Mouse (Mus musculus): ENCODE data around the gene Adamts15. TPM values are rescaled to one million over a fixed set of nuclear protein-coding genes. Genes with fewer than 3 reads are reported as not detected.

The Adamts15 gene
- polyA plus RNA-seq, 1 experiment from 2014 or later = 1.1 TPM

DNA sequence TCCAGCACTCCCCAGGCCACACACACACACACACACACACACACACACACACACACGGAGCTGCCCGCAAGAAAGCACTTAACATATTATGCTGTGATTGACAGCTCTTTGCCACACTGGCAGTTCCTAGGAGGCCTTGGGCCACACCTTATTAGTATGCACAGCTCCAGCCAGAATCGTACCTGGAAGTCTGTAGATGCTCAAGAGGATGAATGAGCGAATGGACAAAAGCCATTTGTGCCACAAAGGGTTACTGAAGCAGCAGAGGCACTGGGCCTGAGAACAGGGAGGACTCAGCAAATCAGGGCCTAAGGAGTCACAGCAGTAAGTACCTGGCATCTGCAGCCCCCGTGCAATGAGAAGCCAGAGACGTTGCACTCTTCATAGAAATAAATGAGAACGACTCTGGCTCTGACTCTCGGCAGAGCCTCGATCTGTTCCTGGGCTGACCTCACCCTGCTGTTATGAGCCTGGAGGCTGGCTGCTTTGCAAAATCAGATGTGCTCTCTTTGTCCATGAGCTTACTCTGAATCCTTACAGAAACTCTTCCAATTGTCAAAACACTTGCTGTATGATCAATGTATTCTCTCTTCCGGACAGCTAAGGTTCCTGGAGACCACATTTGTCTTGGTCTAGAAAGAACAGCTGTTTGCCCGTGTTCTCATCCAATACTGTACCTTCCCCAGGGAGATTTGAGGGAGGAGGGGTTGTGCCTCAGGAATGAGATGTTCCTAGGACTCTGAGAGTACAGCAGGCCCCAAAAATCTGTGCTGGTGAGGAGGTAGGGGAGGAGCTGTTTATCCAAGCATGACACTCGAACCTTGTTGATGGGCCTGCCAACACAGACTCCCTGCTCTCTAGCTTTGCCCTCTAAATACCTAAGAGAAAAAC is 3.5 kb downstream of the Adamts15 start:
- ATAC-seq (no peak), DNase-seq (no peak)
- Histone ChIP-seq H3K4me1 (ENCODE audit: insufficient read depth) (peaks cover 2% of the 10 kb centered on the region; the same call in 1 of the 2 replicates), H3K27me3 (ENCODE audit: insufficient read depth, low read length) (peaks cover 19% of the 10 kb centered on the region), H3K4me3 (ENCODE audit: low read depth, low read length) (no peak overlapping the region), H3K4me2 (ENCODE audit: low read depth, low read length) (no peak overlapping the region), H3K9ac (replicated peaks) (no peak overlapping the region), H3K27ac (ENCODE audit: low read depth) (no peak overlapping the region), H3K9me3 (ENCODE audit: low read length) (no peaks in the 10 kb centered on the region), H3K36me3 (replicated peaks; ENCODE audit: insufficient read depth, low read length) (no peaks in the 10 kb centered on the region)
- TF ChIP-seq CTCF (IDR thresholded peaks at IDR 0.05; ENCODE audit: low read depth) (no peak), EP300 (IDR thresholded peaks at IDR 0.05; ENCODE audit: low read depth) (no peak)
- WGBS (ENCODE audit: insufficient replicate concordance) = 67% methylated on average over 12 of the region's 12 CpGs

DNA sequence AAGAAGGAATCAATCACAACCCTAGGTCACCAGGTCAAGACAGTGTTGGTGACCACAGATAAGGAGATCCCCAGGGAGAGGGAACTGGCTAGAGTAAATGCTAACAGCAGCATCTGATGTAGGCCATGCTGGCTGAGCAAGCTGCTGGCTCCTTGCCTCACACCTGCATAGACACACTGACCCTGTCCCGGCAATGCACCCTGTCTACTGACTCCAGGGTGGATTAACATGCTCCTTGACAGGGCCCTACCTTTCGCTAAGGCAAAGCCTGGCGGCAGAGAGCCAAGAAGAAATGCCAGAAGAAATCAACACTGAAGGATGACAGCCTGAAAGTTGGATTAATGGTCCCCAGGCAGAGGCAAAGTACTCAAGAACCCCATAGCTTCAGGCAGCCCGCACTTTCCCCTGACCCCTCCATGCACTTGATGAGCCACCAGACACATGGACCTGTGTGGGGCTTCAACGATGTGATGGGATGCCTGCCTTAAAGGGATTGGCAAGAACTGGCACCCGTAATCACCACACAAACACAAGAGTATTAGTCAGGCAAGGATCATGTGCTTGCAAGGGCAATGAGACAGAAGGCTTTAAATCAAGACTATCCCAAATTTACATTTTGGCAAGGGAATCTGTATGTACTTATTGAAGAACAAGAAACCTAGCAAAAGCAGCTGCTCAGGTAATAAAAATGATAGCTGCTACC is 5.8 kb downstream of the Adamts15 start:
- Histone ChIP-seq H3K4me3 (ENCODE audit: low read depth, low read length) (no peak overlapping the region), H3K9ac (replicated peaks) (no peak overlapping the region), H3K27me3 (ENCODE audit: insufficient read depth, low read length) (peaks cover 4% of the 10 kb centered on the region), H3K4me2 (ENCODE audit: low read depth, low read length) (no peak overlapping the region), H3K36me3 (replicated peaks; ENCODE audit: insufficient read depth, low read length) (no peaks in the 10 kb centered on the region), H3K27ac (ENCODE audit: low read depth) (no peak overlapping the region), H3K9me3 (ENCODE audit: low read length) (no peaks in the 10 kb centered on the region), H3K4me1 (ENCODE audit: insufficient read depth) (peaks cover 11% of the 10 kb centered on the region; the same call in 1 of the 2 replicates)
- no peak for DNase-seq
- ATAC-seq = no peak
- no peak for TF ChIP-seq EP300 (IDR thresholded peaks at IDR 0.05; ENCODE audit: low read depth)
- no peak for TF ChIP-seq CTCF (IDR thresholded peaks at IDR 0.05; ENCODE audit: low read depth)
- WGBS (ENCODE audit: insufficient replicate concordance) = 74% methylated on average over 6 of the region's 6 CpGs

GRCm38 (mm10) chr9:30914241-30914640 is 8.0 kb downstream of the Adamts15 start:
- 76% methylated on average over 2 of the region's 2 CpGs for WGBS (ENCODE audit: insufficient replicate concordance)
- H3K4me2 ChIP-seq (ENCODE audit: low read depth, low read length) = no peak overlapping the region
- no peak for DNase-seq

DNA sequence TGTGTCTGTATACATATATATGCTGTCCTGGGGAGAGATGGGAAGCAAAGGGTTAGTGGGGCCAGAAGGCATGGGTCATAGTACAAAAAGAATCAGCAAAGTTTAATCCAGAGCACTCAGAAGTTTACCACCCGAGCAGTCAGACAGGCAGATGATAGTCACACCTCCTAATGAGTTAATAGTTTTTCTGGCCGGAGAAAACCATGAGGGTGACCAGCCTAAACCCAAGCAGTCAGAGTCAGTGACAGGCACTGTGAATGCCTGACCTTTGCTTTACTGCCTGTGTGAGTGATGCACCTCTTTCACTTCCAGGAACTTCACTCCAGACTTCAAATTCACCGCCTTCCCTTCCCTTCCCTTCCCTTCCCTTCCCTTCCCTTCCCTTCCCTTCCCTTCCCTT is 8.8 kb downstream of the Adamts15 start:
- DNase-seq = no peak
- 56% methylated on average over 3 of the region's 3 CpGs for WGBS (ENCODE audit: insufficient replicate concordance)
- Histone ChIP-seq H3K36me3 (replicated peaks; ENCODE audit: insufficient read depth, low read length) (no peaks in the 10 kb centered on the region), H3K27me3 (ENCODE audit: insufficient read depth, low read length) (no peaks in the 10 kb centered on the region), H3K4me3 (ENCODE audit: low read depth, low read length) (no peak overlapping the region), H3K4me1 (ENCODE audit: insufficient read depth) (peaks cover 9% of the 10 kb centered on the region; the same call in 1 of the 2 replicates), H3K9ac (replicated peaks) (no peak overlapping the region), H3K9me3 (ENCODE audit: low read length) (no peaks in the 10 kb centered on the region), H3K27ac (ENCODE audit: low read depth) (no peak overlapping the region), H3K4me2 (ENCODE audit: low read depth, low read length) (no peak overlapping the region)
- TF ChIP-seq EP300 (IDR thresholded peaks at IDR 0.05; ENCODE audit: low read depth) = no peak
- TF ChIP-seq CTCF (IDR thresholded peaks at IDR 0.05; ENCODE audit: low read depth) = no peak
- ATAC-seq = no peak

More at GRCm38 (mm10) chr9:30914241-30914640, 8.0 kb downstream of the Adamts15 start:
- H3K9ac ChIP-seq (replicated peaks) = no peak overlapping the region
- no peak overlapping the region for H3K27ac ChIP-seq (ENCODE audit: low read depth)
- TF ChIP-seq EP300 (IDR thresholded peaks at IDR 0.05; ENCODE audit: low read depth) (no peak), CTCF (IDR thresholded peaks at IDR 0.05; ENCODE audit: low read depth) (no peak)
- H3K36me3 ChIP-seq (replicated peaks; ENCODE audit: insufficient read depth, low read length) = no peaks in the 10 kb centered on the region
- H3K4me3 ChIP-seq (ENCODE audit: low read depth, low read length) = no peak overlapping the region
- no peaks in the 10 kb centered on the region for H3K9me3 ChIP-seq (ENCODE audit: low read length)
- ATAC-seq = no peak
- peaks cover 9% of the 10 kb centered on the region; the same call in 1 of the 2 replicates for H3K4me1 ChIP-seq (ENCODE audit: insufficient read depth)
- H3K27me3 ChIP-seq (ENCODE audit: insufficient read depth, low read length) = no peaks in the 10 kb centered on the region

- H3K4me1 ChIP-seq (ENCODE audit: insufficient read depth) = peaks cover 11% of the 10 kb centered on the region
- WGBS (ENCODE audit: insufficient replicate concordance) = 40% methylated on average over 3 of the region's 3 CpGs
- H3K4me2 ChIP-seq (ENCODE audit: low read depth, low read length) = no peak overlapping the region
- no peaks in the 10 kb centered on the region for H3K36me3 ChIP-seq (replicated peaks; ENCODE audit: insufficient read depth, low read length)
- no peaks in the 10 kb centered on the region for H3K27me3 ChIP-seq (ENCODE audit: insufficient read depth, low read length)
- H3K27ac ChIP-seq (ENCODE audit: low read depth) = no peak overlapping the region
- ATAC-seq = no peak
- H3K4me3 ChIP-seq (ENCODE audit: low read depth, low read length) = no peak overlapping the region
- TF ChIP-seq EP300 (IDR thresholded peaks at IDR 0.05; ENCODE audit: low read depth) (no peak), CTCF (IDR thresholded peaks at IDR 0.05; ENCODE audit: low read depth) (no peak)
- DNase-seq = no peak
- no peak overlapping the region for H3K9ac ChIP-seq (replicated peaks)
- no peaks in the 10 kb centered on the region for H3K9me3 ChIP-seq (ENCODE audit: low read length)
Measured at GRCm38 (mm10) chr9:30912161-30912560, 10.1 kb downstream of the Adamts15 start.

DNA sequence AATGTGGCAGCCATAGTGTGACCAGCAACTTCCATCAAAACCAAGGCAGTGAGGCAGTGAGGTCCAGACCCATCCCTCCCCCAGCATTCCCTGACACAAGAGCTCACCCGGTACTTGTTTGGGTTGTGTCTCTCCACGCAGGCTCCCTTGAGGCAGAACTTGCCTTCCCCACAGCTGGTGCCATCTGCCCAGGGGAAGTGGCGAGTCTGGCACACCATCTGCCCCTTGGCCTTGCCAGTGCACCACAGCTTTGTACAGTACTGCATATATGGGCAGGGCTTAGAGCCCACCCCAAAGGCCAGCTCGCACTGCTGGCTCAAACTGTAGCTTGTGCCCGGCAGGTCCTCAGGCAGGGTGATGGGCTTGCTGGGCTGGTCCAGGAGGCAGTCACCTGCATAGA is 11.8 kb downstream of the Adamts15 start:
- WGBS (ENCODE audit: insufficient replicate concordance) = 78% methylated on average over 5 of the region's 5 CpGs
- DNase-seq (no peak), ATAC-seq (no peak)
- Histone ChIP-seq H3K4me3 (ENCODE audit: low read depth, low read length) (no peak overlapping the region), H3K9ac (replicated peaks) (no peak overlapping the region), H3K9me3 (ENCODE audit: low read length) (no peaks in the 10 kb centered on the region), H3K27me3 (ENCODE audit: insufficient read depth, low read length) (no peaks in the 10 kb centered on the region), H3K4me1 (ENCODE audit: insufficient read depth) (peaks cover 15% of the 10 kb centered on the region), H3K27ac (ENCODE audit: low read depth) (no peak overlapping the region), H3K4me2 (ENCODE audit: low read depth, low read length) (no peak overlapping the region), H3K36me3 (replicated peaks; ENCODE audit: insufficient read depth, low read length) (no peaks in the 10 kb centered on the region)
- no peak for TF ChIP-seq EP300 (IDR thresholded peaks at IDR 0.05; ENCODE audit: low read depth)
- TF ChIP-seq CTCF (IDR thresholded peaks at IDR 0.05; ENCODE audit: low read depth) = no peak
